Mouse (Mus musculus): ENCODE measurements around the gene Abcd3. TPM values are rescaled to one million over a fixed set of nuclear protein-coding genes. Genes with fewer than 3 reads are reported as not detected.

The Abcd3 gene
- polyA plus RNA-seq, 1 experiment from 2014 or later: 20.7 TPM

GRCm38 (mm10) chr3:121736025-121736744 lies 78.9 kb downstream of the Abcd3 start:
- Histone ChIP-seq H3K9ac (no peak overlapping the region), H3K4me3 (replicated peaks) (no peak overlapping the region), H3K36me3 (no peaks in the 10 kb centered on the region), H3K4me2 (no peak overlapping the region), H3K27me3 (no peaks in the 10 kb centered on the region), H3K4me1 (replicated peaks) (peaks cover 17% of the 10 kb centered on the region), H3K27ac (no peak overlapping the region), H3K9me3 (replicated peaks) (no peaks in the 10 kb centered on the region)
- DNase-seq (peak; percentile 35), ATAC-seq (ENCODE audit: low read depth) (0 out of 2 replicates have a peak, but pooled peaks have one; percentile 12)
- 38% methylated on average over 18 of the region's 18 CpGs for WGBS (ENCODE audit: insufficient replicate concordance)

- Histone ChIP-seq H3K27ac (no peak overlapping the region), H3K4me2 (no peak overlapping the region), H3K9me3 (replicated peaks) (no peaks in the 10 kb centered on the region), H3K4me3 (replicated peaks) (no peak overlapping the region), H3K9ac (no peak overlapping the region), H3K4me1 (replicated peaks) (peaks cover 17% of the 10 kb centered on the region), H3K36me3 (no peaks in the 10 kb centered on the region), H3K27me3 (no peaks in the 10 kb centered on the region)
- 70% methylated on average over 7 of the region's 7 CpGs for WGBS (ENCODE audit: insufficient replicate concordance)
- DNase-seq (no peak), ATAC-seq (ENCODE audit: low read depth) (no peak)
These were observed 79.6 kb downstream of the Abcd3 start for GRCm38 (mm10) chr3:121735542-121735941.

GRCm38 (mm10) chr3:121729678-121730077 lies 85.4 kb downstream of the Abcd3 start:
- Histone ChIP-seq H3K27me3 (peaks cover 6% of the 10 kb centered on the region), H3K27ac (no peak overlapping the region), H3K9ac (no peak overlapping the region), H3K4me3 (replicated peaks) (no peak overlapping the region), H3K4me2 (no peak overlapping the region), H3K36me3 (no peaks in the 10 kb centered on the region), H3K4me1 (replicated peaks) (no peaks in the 10 kb centered on the region), H3K9me3 (replicated peaks) (no peaks in the 10 kb centered on the region)
- ATAC-seq (ENCODE audit: low read depth) (no peak), DNase-seq (no peak)
- WGBS (ENCODE audit: insufficient replicate concordance): 34% methylated on average over 4 of the region's 4 CpGs

GRCm38 (mm10) chr3:121725651-121726050 lies 89.5 kb downstream of the Abcd3 start:
- H3K4me2 ChIP-seq: no peak overlapping the region
- 74% methylated on average over 10 of the region's 10 CpGs for WGBS (ENCODE audit: insufficient replicate concordance)

GRCm38 (mm10) chr3:121724553-121724952 lies 90.5 kb downstream of the Abcd3 start:
- Histone ChIP-seq H3K9me3 (replicated peaks) (no peaks in the 10 kb centered on the region), H3K27ac (no peak overlapping the region), H3K4me1 (replicated peaks) (peaks cover 16% of the 10 kb centered on the region), H3K27me3 (peaks cover 43% of the 10 kb centered on the region), H3K4me3 (replicated peaks) (no peak overlapping the region), H3K4me2 (no peak overlapping the region), H3K36me3 (no peaks in the 10 kb centered on the region), H3K9ac (no peak overlapping the region)
- DNase-seq (no peak), ATAC-seq (ENCODE audit: low read depth) (no peak)
- 47% methylated on average over 12 of the region's 12 CpGs for WGBS (ENCODE audit: insufficient replicate concordance)

More at GRCm38 (mm10) chr3:121725651-121726050, 89.5 kb downstream of the Abcd3 start:
- H3K36me3 ChIP-seq: no peaks in the 10 kb centered on the region
- H3K27ac ChIP-seq: no peak overlapping the region
- peaks cover 43% of the 10 kb centered on the region for H3K27me3 ChIP-seq
- H3K9ac ChIP-seq: no peak overlapping the region
- no peak overlapping the region for H3K4me3 ChIP-seq (replicated peaks)
- H3K9me3 ChIP-seq (replicated peaks): no peaks in the 10 kb centered on the region
- no peak for DNase-seq
- ATAC-seq (ENCODE audit: low read depth): no peak
- H3K4me1 ChIP-seq (replicated peaks): peaks cover 16% of the 10 kb centered on the region

GRCm38 (mm10) chr3:121723968-121724524 lies 91.1 kb downstream of the Abcd3 start:
- Histone ChIP-seq H3K4me1 (replicated peaks) (peaks cover 16% of the 10 kb centered on the region), H3K9ac (no peak overlapping the region), H3K27ac (no peak overlapping the region), H3K27me3 (peaks cover 43% of the 10 kb centered on the region), H3K36me3 (no peaks in the 10 kb centered on the region), H3K9me3 (replicated peaks) (no peaks in the 10 kb centered on the region), H3K4me3 (replicated peaks) (peak overlapping the region; percentile 58), H3K4me2 (peak overlapping the region; percentile 73)
- ATAC-seq (ENCODE audit: low read depth) (no peak), DNase-seq (no peak)
- WGBS (ENCODE audit: insufficient replicate concordance): 11% methylated on average over 20 of the region's 20 CpGs

GRCm38 (mm10) chr3:121722971-121723844 lies 91.9 kb downstream of the Abcd3 start, which contains the start of gene F3:
Gene F3 (plus strand): TSS chr3:121723537.
- under 1% methylated on average over 71 of the region's 73 CpGs for WGBS (ENCODE audit: insufficient replicate concordance)
- Histone ChIP-seq H3K36me3 (no peaks in the 10 kb centered on the region), H3K27me3 (peaks cover 43% of the 10 kb centered on the region), H3K4me3 (replicated peaks) (peak within 1 kb of the TSS; percentile 58), H3K4me2 (peak within 1 kb of the TSS; percentile 73), H3K9ac (0 out of 2 replicates have a peak within 1 kb of the TSS, but pooled peaks have one; percentile 15), H3K27ac (no peak within 1 kb of the TSS), H3K9me3 (replicated peaks) (no peaks in the 10 kb centered on the region), H3K4me1 (replicated peaks) (peaks cover 16% of the 10 kb centered on the region)
- ATAC-seq (ENCODE audit: low read depth): peak; percentile 55
- peak; percentile 5 for DNase-seq

GRCm38 (mm10) chr3:121721691-121722070 lies 93.4 kb downstream of the Abcd3 start:
- peaks cover 43% of the 10 kb centered on the region for H3K27me3 ChIP-seq
- peaks cover 16% of the 10 kb centered on the region for H3K4me1 ChIP-seq (replicated peaks)
- ATAC-seq (ENCODE audit: low read depth) (no peak), DNase-seq (no peak)
- no peaks in the 10 kb centered on the region for H3K36me3 ChIP-seq
- no peak overlapping the region for H3K9ac ChIP-seq
- no peaks in the 10 kb centered on the region for H3K9me3 ChIP-seq (replicated peaks)
- WGBS (ENCODE audit: insufficient replicate concordance): 24% methylated on average over 7 of the region's 7 CpGs
- H3K4me2 ChIP-seq: peak overlapping the region; percentile 28
- no peak overlapping the region for H3K27ac ChIP-seq
- no peak overlapping the region for H3K4me3 ChIP-seq (replicated peaks)

- Histone ChIP-seq H3K4me1 (replicated peaks) (peaks cover 16% of the 10 kb centered on the region), H3K36me3 (no peaks in the 10 kb centered on the region), H3K4me3 (replicated peaks) (no peak overlapping the region), H3K27me3 (peaks cover 43% of the 10 kb centered on the region), H3K27ac (no peak overlapping the region), H3K4me2 (peak overlapping the region; percentile 28), H3K9me3 (replicated peaks) (no peaks in the 10 kb centered on the region), H3K9ac (no peak overlapping the region)
- DNase-seq (no peak), ATAC-seq (ENCODE audit: low read depth) (no peak)
- WGBS (ENCODE audit: insufficient replicate concordance): 33% methylated on average over 14 of the region's 14 CpGs
These were observed 94.1 kb downstream of the Abcd3 start for GRCm38 (mm10) chr3:121720801-121721690.

GRCm38 (mm10) chr3:121719701-121720100 lies 95.4 kb downstream of the Abcd3 start:
- no peak overlapping the region for H3K4me3 ChIP-seq (replicated peaks)
- no peaks in the 10 kb centered on the region for H3K9me3 ChIP-seq (replicated peaks)
- WGBS (ENCODE audit: insufficient replicate concordance): 52% methylated on average over 3 of the region's 3 CpGs
- H3K36me3 ChIP-seq: no peaks in the 10 kb centered on the region
- no peak overlapping the region for H3K27ac ChIP-seq
- DNase-seq (no peak), ATAC-seq (ENCODE audit: low read depth) (no peak)
- H3K9ac ChIP-seq: no peak overlapping the region
- H3K4me1 ChIP-seq (replicated peaks): peaks cover 16% of the 10 kb centered on the region
- H3K27me3 ChIP-seq: peaks cover 37% of the 10 kb centered on the region
- no peak overlapping the region for H3K4me2 ChIP-seq

Measured in liver, embryonic 13.5 days (tissue).